Mouse (Mus musculus) liver, postnatal 0 days (tissue): ENCODE measurements around the gene Fgd3.

ENCODE experiments used
- CTCF ChIP-seq: sonication (generic); IDR thresholded peaks from 2 replicates; pipeline ENCODE4 v1.5.1; 2016; ENCODE audit warnings: antibody characterized with exemption, low read depth
- EP300 ChIP-seq: IDR thresholded peaks from 2 replicates; pipeline ENCODE4 v1.6.1; 2016; ENCODE audit warnings: antibody characterized with exemption, low read depth, mild to moderate bottlenecking

- TF ChIP-seq CTCF: no peak
- no peak for TF ChIP-seq EP300
These were observed 40.8 kb upstream of the Fgd3 start for GRCm38 (mm10) chr13:49360906-49361406.
